Mouse (Mus musculus) MEL (cell line): Measurements from ENCODE around the gene Dohh. TPM values are rescaled to one million over a fixed set of nuclear protein-coding genes. Genes with fewer than 3 reads are reported as not detected.

Experiments
- DNase-seq: peaks from one replicate; pipeline ENCODE4 v3.0.0; 2011; ENCODE audit warnings: low read depth, low spot score
- H3K27ac ChIP-seq: 2 replicates; pipeline ENCODE4 v1.5.1; 2012; ENCODE audit warnings: low read depth, mild to moderate bottlenecking, control low read depth, low read length, moderate library complexity; ENCODE audit not compliant: control insufficient read depth
- H3K27me3 ChIP-seq, 2 experiments: fragments of 150-350 bp in 1 of 2; sonication (generic) in 1 of 2; 2 replicates each; pipeline ENCODE4 v1.6.1; 2012; ENCODE audit warnings: low read length in 2 of 2, mild to moderate bottlenecking in 2 of 2, improper control_type of control experiment in 1 of 2, moderate library complexity in 1 of 2; ENCODE audit not compliant: insufficient read depth in 2 of 2, control insufficient read depth in 1 of 2
- H3K36me3 ChIP-seq, 2 experiments: 2 replicates each; pipeline ENCODE4 v1.6.1; 2012 to 2014; ENCODE audit warnings: low read length in 2 of 2, improper control_type of control experiment in 1 of 2, inconsistent platforms in 1 of 2, mild to moderate bottlenecking in 1 of 2; ENCODE audit not compliant: insufficient read depth in 2 of 2, control insufficient read depth in 1 of 2
- H3K4me1 ChIP-seq, 2 experiments: fragments of 150-350 bp in 1 of 2; sonication (generic) in 1 of 2; 2 replicates each; pipeline ENCODE4 v1.6.1; 2012; ENCODE audit warnings: low read length in 2 of 2, improper control_type of control experiment in 1 of 2, mild to moderate bottlenecking in 1 of 2; ENCODE audit not compliant: insufficient read depth in 2 of 2, control insufficient read depth in 1 of 2
- H3K4me3 ChIP-seq, 2 experiments: fragments of 150-350 bp in 1 of 2; sonication (generic) in 1 of 2; 2 replicates each; pipeline ENCODE4 v1.5.1; 2012; ENCODE audit warnings: low read depth in 2 of 2, low read length in 2 of 2, mild to moderate bottlenecking in 2 of 2, moderate library complexity in 2 of 2, control low read depth in 1 of 2, improper control_type of control experiment in 1 of 2; ENCODE audit not compliant: control insufficient read depth in 1 of 2, insufficient read depth in 1 of 2
- H3K79me2 ChIP-seq: 2 replicates; pipeline ENCODE4 v1.6.1; 2012; ENCODE audit warnings: mild to moderate bottlenecking, low read length, moderate library complexity; ENCODE audit not compliant: control insufficient read depth, poor library complexity, insufficient read depth
- H3K9ac ChIP-seq: 2 replicates; pipeline ENCODE4 v1.6.1; 2012; ENCODE audit warnings: low read depth, mild to moderate bottlenecking, control low read depth, low read length, moderate library complexity; ENCODE audit not compliant: control insufficient read depth, poor library complexity, severe bottlenecking
- H3K9me3 ChIP-seq: fragments of 150-350 bp; sonication (generic); replicated peaks from 2 replicates; pipeline ENCODE4 v1.6.1; 2012; ENCODE audit warnings: mild to moderate bottlenecking, low read length, improper control_type of control experiment, moderate library complexity; ENCODE audit not compliant: insufficient read depth
- BHLHE40 ChIP-seq: IDR thresholded peaks from 2 replicates; pipeline ENCODE4 v1.6.1; 2012; ENCODE audit warnings: low read depth, mild to moderate bottlenecking, inconsistent platforms, low read length, improper control_type of control experiment, borderline replicate concordance
- CTCF ChIP-seq, 3 experiments: IDR thresholded peaks in 2 of 3; conservative IDR thresholded peaks in 1 of 3; 2 replicates each; pipeline ENCODE4 v1.5.1; 2011 to 2012; ENCODE audit warnings: low read length in 3 of 3, low read depth in 2 of 3, mild to moderate bottlenecking in 2 of 3, improper control_type of control experiment in 1 of 3, inconsistent platforms in 1 of 3, mixed read lengths in 1 of 3, moderate library complexity in 1 of 3; ENCODE audit not compliant: control insufficient read depth in 1 of 3, insufficient read depth in 1 of 3, poor library complexity in 1 of 3, severe bottlenecking in 1 of 3
- E2F4 ChIP-seq: IDR thresholded peaks from 2 replicates; pipeline ENCODE4 v1.6.1; 2011; ENCODE audit warnings: low read depth, low read length, improper control_type of control experiment, borderline replicate concordance
- ELF1 ChIP-seq: IDR thresholded peaks from 2 replicates; pipeline ENCODE4 v1.6.1; 2014; ENCODE audit warnings: low read depth, mild to moderate bottlenecking, inconsistent platforms, low read length, improper control_type of control experiment, moderate library complexity
- ETS1 ChIP-seq: IDR thresholded peaks from 2 replicates; pipeline ENCODE4 v1.6.1; 2012; ENCODE audit warnings: low read depth, mild to moderate bottlenecking, inconsistent platforms, low read length, improper control_type of control experiment, moderate library complexity
- GABPA ChIP-seq: IDR thresholded peaks from 2 replicates; pipeline ENCODE4 v1.6.1; 2012; ENCODE audit warnings: low read depth, mild to moderate bottlenecking, inconsistent platforms, low read length, improper control_type of control experiment, moderate library complexity
- HCFC1 ChIP-seq: IDR thresholded peaks from 2 replicates; pipeline ENCODE4 v1.6.1; 2012; ENCODE audit warnings: low read depth, mild to moderate bottlenecking, inconsistent platforms, low read length, improper control_type of control experiment, moderate library complexity
- JUND ChIP-seq: IDR thresholded peaks from 2 replicates; pipeline ENCODE4 v1.6.1; 2011; ENCODE audit warnings: low read depth, mild to moderate bottlenecking, improper control_type of control experiment, low read length
- KAT2A ChIP-seq: conservative IDR thresholded peaks from 2 replicates; pipeline ENCODE4 v1.6.1; 2012; ENCODE audit warnings: low read depth, low read length, improper control_type of control experiment, inconsistent platforms
- MAFK ChIP-seq: IDR thresholded peaks from 2 replicates; pipeline ENCODE4 v1.6.1; 2011; ENCODE audit warnings: low read depth, mild to moderate bottlenecking, low read length, improper control_type of control experiment, borderline replicate concordance
- MEF2A ChIP-seq: IDR thresholded peaks from 2 replicates; pipeline ENCODE4 v1.6.1; 2014; ENCODE audit warnings: low read depth, mild to moderate bottlenecking, inconsistent platforms, low read length, improper control_type of control experiment; ENCODE audit not compliant: poor library complexity, insufficient replicate concordance, severe bottlenecking; ENCODE audit errors: extremely low read depth
- MXI1 ChIP-seq: IDR thresholded peaks from 2 replicates; pipeline ENCODE4 v1.6.1; 2011; ENCODE audit warnings: mild to moderate bottlenecking, low read depth, low read length, improper control_type of control experiment
- MYB ChIP-seq: IDR thresholded peaks from 2 replicates; pipeline ENCODE4 v1.6.1; 2011; ENCODE audit warnings: mild to moderate bottlenecking, low read depth, low read length, improper control_type of control experiment
- NRF1 ChIP-seq: IDR thresholded peaks from 2 replicates; pipeline ENCODE4 v1.6.1; 2014; ENCODE audit warnings: low read depth, mild to moderate bottlenecking, inconsistent platforms, low read length, improper control_type of control experiment, moderate library complexity; ENCODE audit not compliant: poor library complexity, insufficient read depth, severe bottlenecking
- POLR2AphosphoS2 ChIP-seq: IDR thresholded peaks from 2 replicates; pipeline ENCODE4 v1.6.1; 2011; ENCODE audit warnings: low read length, improper control_type of control experiment
- POLR2AphosphoS5 ChIP-seq: IDR thresholded peaks from 2 replicates; pipeline ENCODE4 v1.6.1; 2012; ENCODE audit warnings: low read depth, borderline replicate concordance, mild to moderate bottlenecking, inconsistent platforms, low read length, moderate library complexity, mixed read lengths
- RAD21 ChIP-seq: IDR thresholded peaks from 2 replicates; pipeline ENCODE4 v1.6.1; 2011; ENCODE audit warnings: mild to moderate bottlenecking, low read depth, low read length, improper control_type of control experiment
- SIN3A ChIP-seq: IDR thresholded peaks from 2 replicates; pipeline ENCODE4 v1.6.1; 2012; ENCODE audit warnings: low read length, improper control_type of control experiment, inconsistent platforms
- SMC3 ChIP-seq: IDR thresholded peaks from 2 replicates; pipeline ENCODE4 v1.6.1; 2011; ENCODE audit warnings: low read depth, low read length, improper control_type of control experiment
- TAL1 ChIP-seq: IDR thresholded peaks from 2 replicates; pipeline ENCODE4 v1.6.1; 2012; ENCODE audit warnings: mild to moderate bottlenecking, inconsistent platforms, low read length, moderate library complexity, mixed read lengths
- TBP ChIP-seq: IDR thresholded peaks from 2 replicates; pipeline ENCODE4 v1.8.0; 2011; ENCODE audit warnings: low read depth, low read length, improper control_type of control experiment
- TCF12 ChIP-seq: IDR thresholded peaks from 2 replicates; pipeline ENCODE4 v1.6.1; 2014; ENCODE audit warnings: low read depth, mild to moderate bottlenecking, inconsistent platforms, low read length, improper control_type of control experiment, moderate library complexity
- USF1 ChIP-seq: IDR thresholded peaks from 2 replicates; pipeline ENCODE4 v1.6.1; 2014; ENCODE audit warnings: low read depth, mild to moderate bottlenecking, inconsistent platforms, low read length, improper control_type of control experiment, moderate library complexity
- USF2 ChIP-seq, 2 experiments: IDR thresholded peaks; 2 replicates each; pipeline ENCODE4 v1.6.1; 2011 to 2012; ENCODE audit warnings: improper control_type of control experiment in 2 of 2, low read length in 2 of 2, borderline replicate concordance in 1 of 2, inconsistent platforms in 1 of 2, low read depth in 1 of 2, mild to moderate bottlenecking in 1 of 2; ENCODE audit not compliant: insufficient read depth in 1 of 2
- ZMIZ1 ChIP-seq: IDR thresholded peaks from 2 replicates; pipeline ENCODE4 v1.6.1; 2012; ENCODE audit warnings: low read depth, mild to moderate bottlenecking, inconsistent platforms, low read length, improper control_type of control experiment, moderate library complexity
- polyA plus RNA-seq, 2 experiments: library from polyadenylated mRNA; stranded (reverse) in 1 of 2; unstranded in 1 of 2; fragments of >175 nt in 1 of 2; fragments of >200 nt in 1 of 2; gene quantifications; 2 replicates each; pipeline versions ENCODE4 v1.2.1 to v1.2.4; 2012; ENCODE audit warnings: low replicate concordance in 2 of 2, low read depth in 1 of 2; ENCODE audit not compliant: insufficient read length in 2 of 2, insufficient read depth in 1 of 2, missing spikeins in 1 of 2
- total RNA-seq: library from RNA; depleted of rRNA; stranded (reverse); fragments of 300-350 nt; gene quantifications from 2 replicates; pipeline ENCODE4 v1.2.3, GENCODE M21; 2012

Dohh gene
- total and polyA plus RNA-seq, 3 experiments, result 145 to 153 TPM; not detected in 1

- H3K9me3 ChIP-seq, result no peaks in the 10 kb centered on the region
- TF ChIP-seq SMC3 (no peak), NRF1 (no peak), TCF12 (no peak), GABPA (no peak), TBP (no peak), POLR2AphosphoS5 (no peak), BHLHE40 (no peak), ZMIZ1 (no peak), ETS1 (no peak), POLR2AphosphoS2 (no peak), E2F4 (no peak), MXI1 (no peak), HCFC1 (no peak), CTCF (IDR thresholded peaks at IDR 0.05 in 2 of 3, conservative IDR thresholded peaks at IDR 0.05 in 1 of 3; ENCODE audit: control insufficient read depth in 1 of 3, insufficient read depth in 1 of 3, low read depth in 2 of 3, low read length in 3 of 3, poor library complexity in 1 of 3, severe bottlenecking in 1 of 3) (no peak), ELF1 (no peak), SIN3A (no peak), JUND (no peak), USF1 (no peak), MAFK (no peak)
- H3K79me2 ChIP-seq, result no peaks in the 10 kb centered on the region
- H3K4me1 ChIP-seq, result peaks cover 3 to 28% of the 10 kb centered on the region in 2 experiments; a peak in 3 of 4 replicates
- H3K9ac ChIP-seq, result no peak overlapping the region
- no peaks in the 10 kb centered on the region for H3K27me3 ChIP-seq
- no peak for DNase-seq
- peaks cover 0 to 16% of the 10 kb centered on the region in 2 experiments; a peak in 2 of 4 replicates for H3K36me3 ChIP-seq
- no peak overlapping the region for H3K27ac ChIP-seq
- H3K4me3 ChIP-seq, result no peak overlapping the region
Observed at GRCm38 (mm10) chr10:81404082-81404481, 19.9 kb downstream of the Dohh start.

- Histone ChIP-seq H3K27me3 (no peaks in the 10 kb centered on the region), H3K27ac (no peak overlapping the region)
- DNase-seq, result no peak
Observed at GRCm38 (mm10) chr10:81404720-81405119, 20.5 kb downstream of the Dohh start.

More at GRCm38 (mm10) chr10:81404720-81405119, 20.5 kb downstream of the Dohh start:
- no peak overlapping the region for H3K4me3 ChIP-seq
- H3K9ac ChIP-seq, result no peak overlapping the region
- H3K36me3 ChIP-seq, result peaks cover 0 to 16% of the 10 kb centered on the region in 2 experiments; a peak in 2 of 4 replicates
- no peaks in the 10 kb centered on the region for H3K9me3 ChIP-seq
- peaks cover 3 to 29% of the 10 kb centered on the region in 2 experiments; a peak in 3 of 4 replicates for H3K4me1 ChIP-seq
- TF ChIP-seq TBP, result no peak
- no peak for TF ChIP-seq RAD21
- TF ChIP-seq MYB, result no peak
- TF ChIP-seq USF2 (IDR thresholded peaks at IDR 0.05; ENCODE audit: borderline replicate concordance in 1 of 2, insufficient read depth in 1 of 2, low read depth in 1 of 2, low read length in 2 of 2), result no peak
- no peak for TF ChIP-seq TAL1
- no peak for TF ChIP-seq POLR2AphosphoS2
- TF ChIP-seq MEF2A, result no peak
- TF ChIP-seq KAT2A, result no peak
- TF ChIP-seq TCF12, result no peak
- H3K79me2 ChIP-seq, result no peaks in the 10 kb centered on the region
